Comparison of ENCODE assay signal across 16 mouse cellular contexts in genomic region chr12:103988754-103989513, GRCm38 (mm10). TPM values are rescaled to one million over a fixed set of nuclear protein-coding genes. Genes with fewer than 3 reads are reported as not detected.
DNase-seq lines count a peak whose midpoint lies in the region; ATAC-seq and TF ChIP-seq lines count a peak whose summit lies in the region.
"Had no signal": no experiment of that assay in that cellular context is flagged by ENCODE, and none has a peak within 500 bp of the region (broad histone marks: within the 10 kb centered on the region; RNA-seq: fewer than 3 reads in every experiment).

No protein-coding gene starts in this region.

- no peaks in the 10 kb centered on the region for H3K4me1 ChIP-seq in intestine, embryonic 15.5 days (replicated peaks)
- H3K4me1 ChIP-seq in liver, postnatal 0 days (ENCODE audit: insufficient read depth): peaks cover 21% of the 10 kb centered on the region
- H3K4me1 ChIP-seq: neural tube, embryonic 15.5 days had no signal

- no peak overlapping the region for H3K9ac ChIP-seq in intestine, embryonic 15.5 days
- H3K9ac ChIP-seq in liver, postnatal 0 days (replicated peaks): peak overlapping the region; percentile 38
- H3K9ac ChIP-seq: neural tube, embryonic 15.5 days had no signal

- H3K4me3 ChIP-seq in intestine, embryonic 15.5 days (replicated peaks): no peak overlapping the region
- no peak overlapping the region; the same call in 1 of the 2 replicates for H3K4me3 ChIP-seq in liver, postnatal 0 days (ENCODE audit: low read depth, low read length)
- H3K4me3 ChIP-seq: neural tube, embryonic 15.5 days had no signal

- TF ChIP-seq EP300 in liver, postnatal 0 days (IDR thresholded peaks at IDR 0.05; ENCODE audit: low read depth): peak; percentile 56; the same call in 1 of the 2 replicates

- TF ChIP-seq CTCF in brain, embryonic 14.5 days (IDR thresholded peaks at IDR 0.05; ENCODE audit: borderline replicate concordance, extremely low read depth, insufficient read depth, insufficient read length): no peak
- peak; percentile 19; the same call in 1 of the 2 replicates for TF ChIP-seq CTCF in liver, postnatal 0 days (IDR thresholded peaks at IDR 0.05; ENCODE audit: low read depth)

- H3K27ac ChIP-seq in intestine, embryonic 15.5 days: no peak overlapping the region
- H3K27ac ChIP-seq in liver, postnatal 0 days (ENCODE audit: low read depth): peak overlapping the region; percentile 93
- H3K27ac ChIP-seq: neural tube, embryonic 15.5 days had no signal

- no peak for TF ChIP-seq POLR2A in brain, embryonic 14.5 days (IDR thresholded peaks at IDR 0.05; ENCODE audit: borderline replicate concordance, extremely low read depth, insufficient read depth, insufficient read length, poor library complexity, severe bottlenecking)

- H3K27me3 ChIP-seq in intestine, embryonic 15.5 days (replicated peaks): no peaks in the 10 kb centered on the region
- no peaks in the 10 kb centered on the region for H3K27me3 ChIP-seq in liver, postnatal 0 days (ENCODE audit: insufficient read depth, low read length)
- H3K27me3 ChIP-seq: neural tube, embryonic 15.5 days had no signal

- ATAC-seq in intestine, embryonic 15.5 days: peak; percentile 77
- ATAC-seq in liver, postnatal 0 days: peak; percentile 90
- no peak for ATAC-seq in CD4-positive, CD25-positive, alpha-beta regulatory T cell, adult 4 months
- ATAC-seq: hindbrain, embryonic 16.5 days had no signal

- no peak overlapping the region; the same call in 1 of the 2 replicates for H3K4me2 ChIP-seq in intestine, embryonic 15.5 days (replicated peaks)
- H3K4me2 ChIP-seq in liver, postnatal 0 days (ENCODE audit: low read depth, low read length): peak overlapping the region; percentile 53
- H3K4me2 ChIP-seq: neural tube, embryonic 15.5 days had no signal

- 32% methylated on average over 14 of the region's 14 CpGs for WGBS in intestine, embryonic 15.5 days
- WGBS in liver, postnatal 0 days (ENCODE audit: insufficient replicate concordance): 32% methylated on average over 14 of the region's 14 CpGs

- H3K36me3 ChIP-seq in intestine, embryonic 15.5 days: no peaks in the 10 kb centered on the region
- H3K36me3 ChIP-seq in liver, postnatal 0 days (replicated peaks; ENCODE audit: insufficient read depth, low read length): peaks cover 5% of the 10 kb centered on the region; the same call in 1 of the 2 replicates
- H3K36me3 ChIP-seq: neural tube, embryonic 15.5 days had no signal

- H3K9me3 ChIP-seq in intestine, embryonic 15.5 days: no peaks in the 10 kb centered on the region
- H3K9me3 ChIP-seq in liver, postnatal 0 days (ENCODE audit: low read length): no peaks in the 10 kb centered on the region
- H3K9me3 ChIP-seq: neural tube, embryonic 15.5 days had no signal

- DNase-seq in kidney, postnatal 36 days: peak; percentile 22 to 26
- DNase-seq in kidney, adult 9 months: no peak
- DNase-seq in brain, embryonic 14.5 days (ENCODE audit: low read depth): peak; percentile 7
- DNase-seq in liver, postnatal 0 days: peak; percentile 72
- DNase-seq in frontal cortex, postnatal 36 days (ENCODE audit: low spot score in 2 of 2): no peak
- no peak for DNase-seq in ovary, adult 18-20 months (ENCODE audit: low spot score)
- DNase-seq: adrenal gland, postnatal 25 days; cerebellum, adult 11 months; gastrocnemius, postnatal 25 days; left cerebral cortex, postnatal 4 days had no signal

RNA-seq across cellular contexts. Expression of gene Serpina11, which starts 0.8 kb away (rescaled TPM):
- polyA plus RNA-seq in brain, embryonic 14.5 days (2012; rRNA removed): not detected in 2 replicates
- polyA plus RNA-seq in intestine, embryonic 15.5 days (2015; fragmentation: Nextera tagmentation; extraction: Ambion mirVana): 0.10 TPM in 1 of 2 replicates, not detected in the other
- 224 and 244 TPM in 2 replicates for polyA plus RNA-seq in liver, postnatal 0 days (2015; fragmentation: Nextera tagmentation; extraction: Ambion mirVana)
- polyA plus RNA-seq in CD4-positive, CD25-positive, alpha-beta regulatory T cell, adult 4 months (2017; shearing (Covaris generic)): not detected
- polyA plus RNA-seq: heart, embryonic 16.5 days; hindbrain, embryonic 16.5 days; lung, embryonic 16.5 days; neural tube, embryonic 15.5 days had no signal

RNA-seq across cellular contexts. Expression of gene Serpina9, which starts 24.6 kb away (rescaled TPM):
- polyA plus RNA-seq in brain, embryonic 14.5 days (2012; rRNA removed): 0.04 TPM in 1 of 2 replicates, not detected in the other
- polyA plus RNA-seq in intestine, embryonic 15.5 days (2015; fragmentation: Nextera tagmentation; extraction: Ambion mirVana): not detected in 2 replicates
- polyA plus RNA-seq in liver, postnatal 0 days (2015; fragmentation: Nextera tagmentation; extraction: Ambion mirVana): 0.05 and 0.06 TPM in 2 replicates
- polyA plus RNA-seq in CD4-positive, CD25-positive, alpha-beta regulatory T cell, adult 4 months (2017; shearing (Covaris generic)): 1 to 10 TPM; 1.8 to 4.8 TPM
- polyA plus RNA-seq: neural tube, embryonic 15.5 days had no signal

RNA-seq across cellular contexts. Expression of gene Serpina1e, which starts 30.2 kb away (rescaled TPM):
- 0.12 TPM in 1 of 2 replicates, not detected in the other for polyA plus RNA-seq in brain, embryonic 14.5 days (2012; rRNA removed)
- 25.6 and 27.7 TPM in 2 replicates for polyA plus RNA-seq in intestine, embryonic 15.5 days (2015; fragmentation: Nextera tagmentation; extraction: Ambion mirVana)
- polyA plus RNA-seq in liver, postnatal 0 days (2015; fragmentation: Nextera tagmentation; extraction: Ambion mirVana): 4,259 and 4,481 TPM in 2 replicates
- polyA plus RNA-seq in CD4-positive, CD25-positive, alpha-beta regulatory T cell, adult 4 months (2017; shearing (Covaris generic)): not detected
- polyA plus RNA-seq: hindbrain, embryonic 16.5 days had no signal

RNA-seq across cellular contexts. Expression of gene Serpina12, which starts 55.3 kb away (rescaled TPM):
- polyA plus RNA-seq in brain, embryonic 14.5 days (2012; rRNA removed): not detected in 2 replicates
- polyA plus RNA-seq in intestine, embryonic 15.5 days (2015; fragmentation: Nextera tagmentation; extraction: Ambion mirVana): not detected in 2 replicates
- 0.13 TPM in 2 replicates for polyA plus RNA-seq in liver, postnatal 0 days (2015; fragmentation: Nextera tagmentation; extraction: Ambion mirVana)
- under 1 TPM in 1 of 2 experiments, not detected in 1; 0.26 TPM for polyA plus RNA-seq in CD4-positive, CD25-positive, alpha-beta regulatory T cell, adult 4 months (2017; shearing (Covaris generic))
- polyA plus RNA-seq: heart, embryonic 16.5 days; hindbrain, embryonic 16.5 days; lung, embryonic 16.5 days; neural tube, embryonic 15.5 days had no signal

Comparison
In these comparisons a context has a peak if more than half of its experiments do, and no peak if none do; other contexts are left out.
1. DNase-seq: peak in kidney, postnatal 36 days (2 of 2), brain, embryonic 14.5 days (single experiment) and liver, postnatal 0 days (single experiment); none in kidney, adult 9 months (single experiment), frontal cortex, postnatal 36 days (0 of 2) and ovary, adult 18-20 months (single experiment).
2. RNA of gene Serpina11, which starts 0.8 kb away (polyA plus RNA-seq): 224 to 244 TPM in liver, postnatal 0 days; 0.10 TPM in intestine, embryonic 15.5 days, not detected in brain, embryonic 14.5 days and not detected in CD4-positive, CD25-positive, alpha-beta regulatory T cell, adult 4 months; every median in the first group is over 100 times any median in the second.
3. RNA of gene Serpina1e, which starts 30.2 kb away (polyA plus RNA-seq): 4,259 to 4,481 TPM in liver, postnatal 0 days; 25.6 to 27.7 TPM in intestine, embryonic 15.5 days, 0.12 TPM in brain, embryonic 14.5 days and not detected in CD4-positive, CD25-positive, alpha-beta regulatory T cell, adult 4 months; every median in the first group is over 100 times any median in the second.